Mouse (Mus musculus) urinary bladder, postnatal 36 days (tissue): ENCODE measurements around the gene Olfr1028.

Source experiments
- DNase-seq, 2 experiments: peaks; one replicate each; pipeline ENCODE4 v3.0.0; 2022; ENCODE audit warnings: low spot score in 2 of 2, mixed read lengths in 1 of 2

Olfr1028 gene

GRCm38 (mm10) chr2:85950137-85950536 is at the start of gene Olfr1028:
TSS of gene Olfr1028 (plus strand) at chr2:85950437.
- no peak for DNase-seq

GRCm38 (mm10) chr2:85904952-85905351 is 45.3 kb upstream of the Olfr1028 start, which contains the start of gene Olfr1024:
TSS of gene Olfr1024 (minus strand) at chr2:85905052.
- no peak for DNase-seq

GRCm38 (mm10) chr2:85913197-85913596 is 37.0 kb upstream of the Olfr1028 start:
- no peak for DNase-seq

GRCm38 (mm10) chr2:85914893-85915292 is 35.3 kb upstream of the Olfr1028 start, which contains the start of gene Olfr1025-ps1:
TSS of gene Olfr1025-ps1 (plus strand) at chr2:85915193.
- no peak for DNase-seq

- DNase-seq: no peak
Measured at GRCm38 (mm10) chr2:85921258-85921657, 29.0 kb upstream of the Olfr1028 start, which contains the start of gene Olfr1026. TSS of gene Olfr1026 (plus strand) at chr2:85921558.

- no peak for DNase-seq
Measured at GRCm38 (mm10) chr2:85973595-85973994, 23.4 kb downstream of the Olfr1028 start, which contains the start of gene Olfr1029. TSS of gene Olfr1029 (plus strand) at chr2:85973895.

GRCm38 (mm10) chr2:85978976-85979375 is 28.7 kb downstream of the Olfr1028 start, which contains the start of gene Olfr1030:
TSS of gene Olfr1030 (plus strand) at chr2:85979276.
- no peak for DNase-seq

- no peak for DNase-seq
Measured at GRCm38 (mm10) chr2:85990004-85990403, 39.8 kb downstream of the Olfr1028 start, which contains the start of gene Olfr1031. TSS of gene Olfr1031 (plus strand) at chr2:85990304.
